Mouse (Mus musculus) kidney, postnatal 14 days (tissue): ENCODE results near the gene Sel1l.
A peak's percentile ranks its signal among the peaks of the same experiment; 100 is the strongest.

Experiments used
- DNase-seq: peaks from one replicate; pipeline ENCODE4 v3.0.0; 2022; ENCODE audit warnings: mixed read lengths

Gene Sel1l

DNA sequence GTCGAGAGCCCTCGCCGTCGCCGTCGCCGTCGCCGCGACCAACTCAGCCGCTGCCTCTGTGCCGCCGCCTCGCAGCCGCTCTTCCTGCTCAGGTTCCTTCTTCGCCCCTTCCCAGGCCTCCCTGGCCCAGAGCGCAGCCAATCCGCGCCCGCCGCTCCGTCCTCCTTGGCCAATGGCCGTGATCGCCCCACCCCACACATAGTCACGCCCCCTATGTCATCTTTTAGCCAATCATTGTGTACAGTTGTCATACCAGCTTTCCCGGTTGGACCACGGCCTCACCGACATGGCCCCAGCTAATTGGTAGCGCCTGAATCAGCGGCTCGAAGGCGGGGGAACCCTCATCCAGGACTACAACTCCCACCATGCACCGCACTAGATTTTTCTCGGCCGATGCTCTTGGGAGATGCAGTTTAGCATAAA is at the start of gene Sel1l:
TSS of gene Sel1l (minus strand) at position 113 of the 423 bp plus-strand sequence.
- DNase-seq, result peak; percentile 98

- no peak for DNase-seq
Observed at GRCm38 (mm10) chr12:91892622-91893560, 43.9 kb upstream of the Sel1l start.

GRCm38 (mm10) chr12:91880431-91880830 is 31.5 kb upstream of the Sel1l start:
- no peak for DNase-seq

DNA sequence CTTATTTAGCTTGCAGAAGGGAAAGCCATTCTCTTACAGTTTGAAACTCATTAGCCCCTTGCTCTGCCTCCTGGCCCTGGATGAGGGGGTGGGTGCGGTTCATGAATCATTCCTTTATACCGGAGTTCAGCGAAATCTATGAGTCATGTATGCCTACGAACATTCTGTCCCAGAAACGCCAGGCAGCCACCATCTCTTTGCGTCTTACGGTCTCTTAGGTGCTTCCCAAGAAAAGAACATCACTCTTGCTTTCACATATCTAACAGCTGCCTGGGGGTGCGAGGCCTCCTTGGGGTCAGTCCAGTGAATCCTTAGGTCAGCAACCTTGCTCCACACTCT is 29.9 kb upstream of the Sel1l start:
- no peak for DNase-seq

DNA sequence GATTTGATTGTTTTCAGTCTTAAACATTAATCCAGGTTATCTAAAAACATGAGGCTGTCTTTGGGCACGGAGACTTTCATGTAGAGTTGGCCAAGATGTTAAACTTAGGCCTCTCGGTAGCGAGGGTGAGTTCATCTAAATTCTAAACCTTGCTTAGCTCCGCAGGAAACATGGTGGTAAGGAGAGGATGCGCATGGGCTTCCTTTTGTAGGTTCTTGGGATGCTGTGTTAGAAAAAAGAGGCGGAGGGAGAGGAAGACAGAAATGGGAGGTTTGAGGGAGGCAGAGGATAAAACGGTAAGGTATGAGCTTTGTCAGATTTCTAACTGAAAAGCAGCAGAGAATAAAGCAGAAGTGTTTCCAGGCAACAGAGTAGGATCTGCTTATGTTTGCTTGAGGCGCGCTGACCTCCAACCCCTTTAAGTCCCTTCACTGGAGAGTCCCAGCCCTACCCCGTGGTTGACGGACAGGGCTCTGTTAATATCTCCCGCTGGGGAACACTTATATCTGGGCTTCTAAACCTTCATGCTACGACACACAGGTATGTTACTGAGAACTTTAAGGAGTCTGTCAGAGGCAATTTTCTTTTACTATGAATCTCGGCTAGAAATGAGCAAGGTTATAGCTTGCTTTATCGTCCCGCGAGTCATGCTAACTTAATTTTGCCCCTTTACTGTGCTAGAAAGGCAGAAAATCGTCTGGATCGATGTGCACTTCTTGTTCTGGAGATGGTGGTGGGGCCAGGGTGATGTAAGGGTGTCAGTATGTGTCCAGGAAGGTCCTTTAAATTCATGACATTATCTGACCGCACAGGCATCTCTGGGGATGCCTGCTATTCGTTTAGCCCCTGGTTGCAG is 29.3 kb upstream of the Sel1l start:
- no peak for DNase-seq

DNA sequence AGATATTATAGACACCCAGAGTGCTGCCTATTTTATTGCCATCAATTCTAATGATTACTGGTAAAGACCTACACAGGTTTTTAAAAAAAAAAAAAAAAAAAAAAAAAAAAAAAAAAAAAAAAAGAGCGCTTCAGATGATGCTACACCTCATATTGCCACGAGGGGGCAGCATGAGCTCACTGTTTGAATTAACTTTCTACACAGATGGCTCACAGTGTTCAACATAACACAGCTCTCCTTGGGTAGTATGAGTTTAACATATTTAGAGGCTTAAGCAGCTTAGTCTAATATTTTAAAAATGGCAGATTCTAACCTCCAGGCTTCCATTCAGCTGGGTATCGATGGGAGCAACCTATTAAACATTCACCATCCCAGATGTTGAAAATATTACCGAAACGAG is 28.7 kb upstream of the Sel1l start:
- peak; percentile 9 for DNase-seq

GRCm38 (mm10) chr12:91870671-91871070 is 21.7 kb upstream of the Sel1l start:
- DNase-seq, result no peak

DNA sequence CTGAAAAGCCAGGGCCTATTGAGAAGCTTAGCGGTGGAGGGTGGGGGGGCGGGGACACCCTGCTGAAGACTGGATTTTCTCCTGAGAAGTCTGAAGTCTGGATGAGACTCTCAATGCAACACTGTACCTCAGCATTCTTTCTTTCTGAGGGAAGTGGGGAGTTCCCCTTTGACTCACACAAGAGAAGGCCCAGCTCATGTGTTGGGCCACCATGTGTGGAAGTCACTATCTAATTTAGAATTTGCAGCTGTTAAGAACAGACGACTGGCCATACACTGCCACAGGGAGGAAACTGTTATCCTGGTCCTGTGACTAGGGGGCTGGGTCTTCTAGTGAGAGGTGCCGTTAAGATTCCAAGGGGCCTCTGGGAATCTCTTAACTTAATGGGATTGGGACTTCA is 20.4 kb upstream of the Sel1l start:
- no peak for DNase-seq

GRCm38 (mm10) chr12:91854330-91854729 is 5.4 kb upstream of the Sel1l start:
- no peak for DNase-seq

DNA sequence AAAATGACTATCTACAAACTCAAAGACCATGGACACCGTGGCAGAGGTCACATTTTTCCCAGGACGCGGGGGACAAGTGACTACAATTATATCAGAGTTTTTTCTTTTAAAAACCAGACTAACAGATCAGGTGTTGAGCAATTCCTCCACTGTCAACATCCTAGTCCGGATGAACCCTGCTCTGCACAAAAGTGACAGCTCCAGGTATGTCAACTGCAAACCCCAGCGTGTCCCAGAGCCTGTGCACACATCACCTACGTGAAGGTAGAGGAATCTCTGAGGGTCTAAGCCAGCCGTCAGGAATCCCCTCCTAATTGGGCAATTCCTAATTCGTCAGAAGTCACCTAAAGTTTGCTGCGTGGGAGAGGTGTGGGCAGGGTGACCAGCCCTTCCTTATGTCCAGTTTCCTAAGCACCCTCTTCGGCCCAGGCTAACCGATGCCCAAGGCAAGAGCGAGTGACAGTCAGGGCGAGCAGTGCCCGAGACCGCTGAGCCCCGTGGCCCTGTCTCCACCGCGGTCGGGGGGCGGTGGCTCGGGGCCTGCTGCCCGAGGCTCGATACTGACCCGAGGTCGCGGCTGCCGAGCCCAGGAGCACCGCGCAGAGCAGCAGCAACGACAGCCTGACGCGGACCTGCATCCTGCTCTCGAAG is 438 bp downstream of the Sel1l start:
- no peak for DNase-seq

GRCm38 (mm10) chr12:91846038-91846437 is 2.9 kb downstream of the Sel1l start:
- DNase-seq, result no peak

DNA sequence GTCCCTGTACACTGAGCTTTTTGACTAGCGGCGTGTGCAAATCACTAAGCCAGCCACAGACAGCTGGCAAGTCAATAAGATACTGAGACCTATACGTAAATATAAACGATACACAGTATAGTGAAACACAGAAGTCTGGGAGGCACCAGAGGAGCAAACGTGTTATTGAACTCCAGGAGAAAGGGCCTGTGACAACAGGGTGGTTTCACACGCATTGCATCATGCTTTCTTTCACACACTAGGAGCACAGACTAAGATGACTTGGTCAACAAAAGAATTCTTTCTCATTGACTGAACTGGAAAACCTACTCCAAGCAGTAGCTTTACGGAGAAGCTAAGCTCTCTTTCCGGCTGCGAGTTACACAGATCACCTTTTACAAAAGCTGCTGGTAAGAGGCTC is 3.6 kb downstream of the Sel1l start:
- DNase-seq, result no peak

DNA sequence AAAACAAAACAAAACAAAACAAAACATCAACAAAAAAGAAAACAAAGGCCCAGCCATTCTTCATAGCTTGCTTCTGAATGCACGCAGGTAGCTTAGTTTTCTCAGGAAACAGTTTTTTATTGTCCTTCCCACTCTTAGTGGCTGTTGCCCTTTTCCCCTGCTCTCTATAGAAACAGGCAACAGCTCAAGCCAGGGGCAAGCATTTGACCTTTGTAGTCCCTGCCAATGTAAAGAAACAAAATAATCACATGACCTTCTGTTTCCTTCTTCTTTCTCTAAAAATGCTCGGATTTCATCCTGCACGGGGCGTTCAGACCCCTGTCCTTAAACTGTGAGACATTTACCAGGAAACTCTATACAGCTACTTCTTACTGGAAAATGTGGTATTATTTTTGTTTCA is 4.4 kb downstream of the Sel1l start:
- no peak for DNase-seq

DNA sequence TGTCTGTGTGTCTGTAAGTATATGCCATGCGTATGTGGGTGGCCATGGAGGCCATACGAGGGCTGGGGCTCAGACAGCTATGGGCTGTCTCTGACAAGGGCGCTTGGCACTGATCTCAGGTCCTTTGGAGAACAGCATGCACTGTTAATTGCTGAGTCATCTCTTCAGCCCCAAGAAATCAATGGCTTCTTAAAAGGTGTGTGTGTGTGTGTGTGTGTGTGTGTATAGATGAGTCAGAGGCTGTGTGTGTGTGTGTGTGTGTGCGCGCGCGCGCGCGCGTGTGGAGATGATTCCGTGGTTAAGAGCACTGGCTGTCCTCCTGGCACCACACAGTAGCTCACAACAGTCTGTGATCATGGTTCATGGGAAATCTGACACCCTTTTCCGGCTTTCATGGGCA is 5.1 kb downstream of the Sel1l start:
- DNase-seq, result no peak

GRCm38 (mm10) chr12:91841714-91842113 is 7.2 kb downstream of the Sel1l start:
- no peak for DNase-seq

DNA sequence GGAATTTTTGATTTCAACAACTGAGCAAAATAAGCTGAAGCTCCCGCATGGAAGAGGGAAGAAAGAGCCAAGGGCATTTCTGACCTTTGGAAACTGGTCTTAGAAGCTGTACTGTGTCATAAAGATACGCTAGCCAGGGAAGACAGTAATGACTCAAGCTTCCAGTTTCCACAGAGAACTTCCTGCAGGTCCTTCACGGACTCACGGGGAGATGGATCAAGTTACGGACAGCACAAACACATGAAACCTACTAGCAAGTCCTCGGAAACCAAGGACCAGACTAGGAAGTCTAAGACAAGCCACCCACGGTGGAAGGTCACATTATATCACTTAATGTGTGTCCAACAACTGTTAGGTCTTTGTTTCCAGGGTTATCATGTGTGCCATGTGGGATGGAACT is 10.7 kb downstream of the Sel1l start:
- no peak for DNase-seq

- DNase-seq, result peak; percentile 47
Observed at GRCm38 (mm10) chr12:91837401-91838065, 11.4 kb downstream of the Sel1l start.

GRCm38 (mm10) chr12:91833939-91834333 is 15.0 kb downstream of the Sel1l start:
- DNase-seq, result no peak

DNA sequence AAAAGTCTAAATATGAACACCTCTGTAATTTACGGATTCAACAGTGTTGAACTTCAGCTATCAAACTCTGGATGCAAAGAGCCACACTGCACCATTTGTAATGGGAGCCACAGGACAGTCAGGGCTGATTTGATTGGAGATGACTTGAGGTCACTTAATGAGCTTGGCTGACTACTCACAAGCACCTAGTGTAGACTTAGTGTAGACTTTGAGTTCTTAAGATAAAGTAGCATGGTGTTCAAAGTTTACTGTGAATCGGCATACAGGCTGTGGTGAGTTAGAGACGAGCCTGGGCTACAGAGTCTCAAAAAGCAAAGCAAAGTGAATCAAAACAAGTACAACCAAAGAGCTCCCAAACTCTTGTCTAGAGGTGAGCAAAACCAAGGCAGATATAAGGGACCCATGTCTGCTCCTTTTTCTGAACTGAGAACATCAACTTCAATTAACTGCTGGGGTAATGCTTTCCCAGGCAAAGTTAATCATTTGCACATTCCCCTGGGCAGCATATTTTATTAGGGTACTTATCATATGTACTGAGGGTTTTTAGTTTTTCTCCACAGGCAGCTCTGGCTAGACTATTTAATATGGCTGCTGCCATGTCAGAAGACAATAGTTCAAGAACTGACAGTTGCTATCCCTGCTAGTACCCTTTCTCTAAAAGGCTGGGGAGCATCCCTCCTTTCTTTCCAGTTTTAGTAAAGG is 15.6 kb downstream of the Sel1l start:
- peak; percentile 13 for DNase-seq

DNA sequence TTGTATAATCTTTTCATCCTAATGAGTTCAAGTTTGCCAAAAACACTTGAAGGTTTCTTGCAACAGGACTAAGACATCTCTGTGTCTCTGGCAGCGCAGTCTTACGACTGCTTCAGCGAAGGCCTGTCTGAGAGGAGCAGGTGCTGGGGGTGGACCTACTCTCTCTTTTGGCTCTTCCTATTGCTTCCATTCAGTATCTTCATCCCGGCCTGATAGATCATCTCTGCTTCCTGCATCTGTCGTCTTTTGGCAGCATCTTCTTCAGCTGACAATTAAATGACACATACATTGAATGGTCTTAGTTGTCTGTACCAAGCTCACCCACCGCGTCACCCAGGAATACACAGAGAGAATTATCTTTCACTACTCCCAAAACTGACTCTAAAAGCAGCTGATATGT is 17.5 kb downstream of the Sel1l start:
- DNase-seq, result no peak

- no peak for DNase-seq
Observed at GRCm38 (mm10) chr12:91820461-91820860, 28.5 kb downstream of the Sel1l start.

DNA sequence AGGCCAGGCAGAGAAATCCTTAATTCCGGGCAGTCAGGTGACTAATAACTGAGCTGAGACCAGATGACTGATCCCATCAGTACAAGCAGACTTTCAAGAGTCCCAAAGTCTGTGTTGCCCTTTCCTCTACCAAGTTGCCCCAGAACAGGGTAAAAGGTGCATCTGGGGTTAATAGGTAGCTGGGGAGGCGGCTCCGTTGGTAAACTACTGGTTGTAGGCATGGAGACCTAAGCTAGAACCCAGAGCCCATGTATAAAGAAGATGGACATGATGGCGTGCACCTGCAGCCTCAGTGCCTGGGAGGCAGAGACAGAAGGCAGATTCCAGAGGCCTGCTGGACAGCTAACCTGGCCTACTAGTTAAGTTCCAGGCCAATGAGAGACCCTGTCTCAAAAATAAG is 30.2 kb downstream of the Sel1l start:
- no peak for DNase-seq
